Mouse (Mus musculus) ES-E14 (cell line): ENCODE measurements around the gene Nup93. TPM values are rescaled to one million over a fixed set of nuclear protein-coding genes. Genes with fewer than 3 reads are reported as not detected.

Source experiments
- DNase-seq: peaks from one replicate; pipeline ENCODE4 v3.0.0-alpha.2; 2013; ENCODE audit warnings: low read depth, low spot score
- H3K27ac ChIP-seq: 2 replicates; pipeline ENCODE4 v1.5.1; 2012; ENCODE audit warnings: low read depth, mild to moderate bottlenecking, low read length, moderate library complexity, mixed read lengths; ENCODE audit not compliant: poor library complexity, insufficient read depth, severe bottlenecking
- H3K36me3 ChIP-seq: 2 replicates; pipeline ENCODE4 v1.6.1; 2012; ENCODE audit warnings: mild to moderate bottlenecking, low read length, moderate library complexity, mixed read lengths; ENCODE audit not compliant: control insufficient read depth, poor library complexity, insufficient read depth, severe bottlenecking
- H3K4me1 ChIP-seq, 2 experiments: fragments of 150-350 bp in 1 of 2; sonication (generic) in 1 of 2; 2 replicates each; pipeline ENCODE4 v1.6.1; 2012; ENCODE audit warnings: low read length in 2 of 2, mild to moderate bottlenecking in 1 of 2, mixed read lengths in 1 of 2; ENCODE audit not compliant: control insufficient read depth in 2 of 2, insufficient read depth in 2 of 2, poor library complexity in 1 of 2
- H3K4me3 ChIP-seq, 2 experiments: fragments of 150-350 bp in 1 of 2; sonication (generic) in 1 of 2; 2 replicates each; pipeline ENCODE4 v1.5.1; 2012; ENCODE audit warnings: low read length in 2 of 2, low read depth in 1 of 2, mild to moderate bottlenecking in 1 of 2, mixed read lengths in 1 of 2; ENCODE audit not compliant: insufficient read depth in 1 of 2, poor library complexity in 1 of 2, severe bottlenecking in 1 of 2
- H3K9ac ChIP-seq: 2 replicates; pipeline ENCODE4 v1.6.1; 2012; ENCODE audit warnings: low read depth, mild to moderate bottlenecking, low read length, mixed read lengths; ENCODE audit not compliant: poor library complexity, insufficient read depth, severe bottlenecking
- H3K9me3 ChIP-seq: fragments of 150-350 bp; sonication (generic); 2 replicates; pipeline ENCODE4 v1.6.1; 2012; ENCODE audit warnings: low read depth, mild to moderate bottlenecking, low read length; ENCODE audit not compliant: control insufficient read depth, insufficient read depth
- CHD2 ChIP-seq: IDR thresholded peaks from 2 replicates; pipeline ENCODE4 v1.6.1; 2014; ENCODE audit warnings: mild to moderate bottlenecking, low read depth, low read length, inconsistent platforms
- HCFC1 ChIP-seq: IDR thresholded peaks from 2 replicates; pipeline ENCODE4 v1.6.1; 2012; ENCODE audit warnings: low read length, inconsistent platforms, borderline replicate concordance; ENCODE audit not compliant: insufficient read depth
- MAFK ChIP-seq: IDR thresholded peaks from 2 replicates; pipeline ENCODE4 v1.6.1; 2014; ENCODE audit warnings: mild to moderate bottlenecking, low read depth, low read length, inconsistent platforms; ENCODE audit not compliant: insufficient read depth
- ZC3H11A ChIP-seq: IDR thresholded peaks from 2 replicates; pipeline ENCODE4 v1.6.1; 2012; ENCODE audit warnings: low read depth, mild to moderate bottlenecking, inconsistent platforms, low read length, borderline replicate concordance
- ZNF384 ChIP-seq: IDR thresholded peaks from 2 replicates; pipeline ENCODE4 v1.6.1; 2012; ENCODE audit warnings: low read depth, low read length, inconsistent platforms
- in situ Hi-C, 2 experiments: fragments of 600-800 bp; cut with MboI; formaldehyde crosslinking; loops; one replicate each; pipeline ENCODE4 v1.15.1; 2025; ENCODE audit warnings: low sequenced_read_pairs in 2 of 2, inconsistent platforms in 1 of 2; ENCODE audit not compliant: unreplicated experiment in 2 of 2
- total RNA-seq: library from RNA; depleted of rRNA; stranded (reverse); fragments of 300-350 nt; gene quantifications from 2 replicates; pipeline ENCODE4 v1.2.3, GENCODE M21; 2012

Nup93 gene
- total RNA-seq, 1 experiment: 92.5 TPM

- no peak within 1 kb of the TSS for H3K9ac ChIP-seq
- no peak for DNase-seq
- no peaks in the 10 kb centered on the region for H3K9me3 ChIP-seq
- no peaks in the 10 kb centered on the region for H3K36me3 ChIP-seq
- peak within 1 kb of the TSS in 1 of 2 experiments; percentile 9; a peak in 1 of 4 replicates for H3K4me3 ChIP-seq
- no peak within 1 kb of the TSS for H3K27ac ChIP-seq
- in situ Hi-C loops: no loop called here
- no peak for TF ChIP-seq ZNF384
- TF ChIP-seq MAFK: no peak
- no peak for TF ChIP-seq ZC3H11A
- no peak for TF ChIP-seq HCFC1
- no peak for TF ChIP-seq CHD2
- peaks cover 0 to 9% of the 10 kb centered on the region in 2 experiments; a peak in 3 of 4 replicates for H3K4me1 ChIP-seq
Measured at GRCm38 (mm10) chr8:94328932-94329728, 114.8 kb downstream of the Nup93 start, which contains the start of gene Slc12a3. TSS of gene Slc12a3 (plus strand) at chr8:94329201.

GRCm38 (mm10) chr8:94330733-94331132 is 116.4 kb downstream of the Nup93 start:
- peak; percentile 56 for DNase-seq
- Histone ChIP-seq H3K9ac (no peak overlapping the region), H3K27ac (no peak overlapping the region), H3K4me1 (no peaks in the 10 kb centered on the region), H3K36me3 (no peaks in the 10 kb centered on the region), H3K4me3 (no peak overlapping the region), H3K9me3 (no peaks in the 10 kb centered on the region)
- TF ChIP-seq CHD2 (no peak), ZC3H11A (peak; percentile 74; the same call in 1 of the 2 replicates)
- in situ Hi-C loops: loop anchor here in 1 of 2 experiments (5.0 kb wide), 1 partner anchor 162 kb away; no protein-coding TSS in a partner anchor

DNA sequence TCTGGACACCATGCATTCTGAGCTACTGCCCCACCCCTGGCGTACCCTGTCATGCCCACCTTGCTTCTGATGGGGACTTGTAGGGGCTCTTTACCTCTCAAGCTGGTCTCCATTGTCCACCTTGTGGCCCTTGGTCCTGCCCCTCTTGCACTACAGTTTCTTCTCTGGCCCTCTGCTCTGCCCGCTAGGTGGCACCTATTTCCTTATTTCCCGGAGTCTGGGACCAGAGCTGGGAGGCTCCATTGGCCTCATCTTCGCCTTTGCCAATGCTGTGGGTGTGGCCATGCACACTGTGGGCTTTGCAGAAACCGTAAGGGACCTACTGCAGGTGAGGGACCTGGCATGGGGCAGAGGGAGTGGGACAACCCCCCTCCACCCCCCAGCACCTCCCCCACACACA is 119.0 kb downstream of the Nup93 start:
- H3K9ac ChIP-seq: no peak overlapping the region
- H3K9me3 ChIP-seq: no peaks in the 10 kb centered on the region
- no peak for DNase-seq
- H3K4me1 ChIP-seq: no peaks in the 10 kb centered on the region
- no peak for TF ChIP-seq MAFK
- TF ChIP-seq CHD2: no peak
- no peak for TF ChIP-seq HCFC1
- TF ChIP-seq ZC3H11A: no peak
- TF ChIP-seq ZNF384: no peak
- H3K27ac ChIP-seq: no peak overlapping the region
- in situ Hi-C loops: loop anchor here in 1 of 2 experiments (5.0 kb wide), 1 partner anchor 159 kb away; no protein-coding TSS in a partner anchor
- no peaks in the 10 kb centered on the region for H3K36me3 ChIP-seq
- H3K4me3 ChIP-seq: no peak overlapping the region

GRCm38 (mm10) chr8:94337559-94337958 is 123.2 kb downstream of the Nup93 start:
- Histone ChIP-seq H3K9ac (no peak overlapping the region), H3K36me3 (no peaks in the 10 kb centered on the region), H3K4me3 (no peak overlapping the region), H3K9me3 (no peaks in the 10 kb centered on the region), H3K27ac (no peak overlapping the region), H3K4me1 (no peaks in the 10 kb centered on the region)
- in situ Hi-C loops: no loop called here
- TF ChIP-seq ZC3H11A (no peak), MAFK (no peak), ZNF384 (no peak), HCFC1 (no peak), CHD2 (no peak)
- no peak for DNase-seq
